Mouse (Mus musculus) yolk sac, embryonic 10.5 days (tissue): Measurements from ENCODE around the gene Plek.

Experiments used
- DNase-seq: peaks from one replicate; pipeline ENCODE4 v3.0.0-alpha.2; 2017; ENCODE audit warnings: low spot score

Plek gene

GRCm38 (mm10) chr11:17000353-17001334 lies 51.5 kb downstream of the Plek start:
- DNase-seq, result no peak

GRCm38 (mm10) chr11:16999933-17000332 lies 52.2 kb downstream of the Plek start:
- no peak for DNase-seq

GRCm38 (mm10) chr11:16999387-16999786 lies 52.8 kb downstream of the Plek start:
- DNase-seq, result no peak

GRCm38 (mm10) chr11:16997465-16997864 lies 54.7 kb downstream of the Plek start:
- DNase-seq, result no peak

- no peak for DNase-seq
Measured at GRCm38 (mm10) chr11:16996818-16997217, 55.4 kb downstream of the Plek start.

GRCm38 (mm10) chr11:16992880-16993279 lies 59.3 kb downstream of the Plek start:
- no peak for DNase-seq

GRCm38 (mm10) chr11:16989885-16990284 lies 62.3 kb downstream of the Plek start:
- DNase-seq, result no peak

GRCm38 (mm10) chr11:16987745-16988328 lies 64.3 kb downstream of the Plek start:
- no peak for DNase-seq

GRCm38 (mm10) chr11:16986550-16987187 lies 65.5 kb downstream of the Plek start:
- DNase-seq, result no peak

GRCm38 (mm10) chr11:16978161-16978707 lies 73.9 kb downstream of the Plek start:
- DNase-seq, result no peak

GRCm38 (mm10) chr11:16977611-16978010 lies 74.6 kb downstream of the Plek start:
- no peak for DNase-seq

- DNase-seq, result no peak
Measured at GRCm38 (mm10) chr11:16976937-16977336, 75.2 kb downstream of the Plek start.

GRCm38 (mm10) chr11:16973086-16973485 lies 79.1 kb downstream of the Plek start:
- no peak for DNase-seq

GRCm38 (mm10) chr11:16972027-16972426 lies 80.2 kb downstream of the Plek start:
- no peak for DNase-seq

- DNase-seq, result no peak
Measured at GRCm38 (mm10) chr11:16969650-16970049, 82.5 kb downstream of the Plek start.

GRCm38 (mm10) chr11:16967806-16968205 lies 84.4 kb downstream of the Plek start:
- no peak for DNase-seq

- no peak for DNase-seq
Measured at GRCm38 (mm10) chr11:16958520-16958919, 93.7 kb downstream of the Plek start.

- no peak for DNase-seq
Measured at GRCm38 (mm10) chr11:16957030-16957429, 95.2 kb downstream of the Plek start.

GRCm38 (mm10) chr11:16956115-16956862 lies 95.9 kb downstream of the Plek start:
- DNase-seq, result no peak

GRCm38 (mm10) chr11:16951761-16952010 lies 100.5 kb downstream of the Plek start:
- no peak for DNase-seq

- peak; percentile 98 for DNase-seq
Measured at GRCm38 (mm10) chr11:16950976-16951760, 101.0 kb downstream of the Plek start, which contains the start of gene Fbxo48. TSS of gene Fbxo48 (plus strand) at chr11:16951375.
